In genomic region chr15:97504325-97504724, GRCm38 (mm10) we compare ENCODE assay signal across 21 mouse cellular contexts.
A peak's percentile ranks its signal among the peaks of the same experiment; 100 is the strongest.
DNase-seq lines count a peak whose midpoint lies in the region; ATAC-seq and TF ChIP-seq lines count a peak whose summit lies in the region.
"Had no signal": no experiment of that assay in that cellular context is flagged by ENCODE, and none has a peak within 500 bp of the region (broad histone marks: within the 10 kb centered on the region; RNA-seq: fewer than 3 reads in every experiment).

No protein-coding gene starts in this region.

- no peak for TF ChIP-seq POLR2A in heart, adult 2 months (IDR thresholded peaks at IDR 0.05; ENCODE audit: insufficient read depth, low read depth, low read length)

- TF ChIP-seq CTCF in heart, adult 2 months (IDR thresholded peaks at IDR 0.05): no peak
- no peak for TF ChIP-seq CTCF in gastrocnemius, adult 2 months (IDR thresholded peaks at IDR 0.05)

- ATAC-seq in megakaryocyte, adult 5-6 weeks (ENCODE audit: poor library complexity, severe bottlenecking): peak; percentile 79
- ATAC-seq: forebrain, embryonic 16.5 days; intestine, embryonic 15.5 days had no signal

- H3K79me2 ChIP-seq in heart, adult 2 months (replicated peaks; ENCODE audit: control insufficient read depth, insufficient read depth, low read length): no peaks in the 10 kb centered on the region

- H3K36me3 ChIP-seq in heart, adult 2 months (ENCODE audit: control insufficient read depth, insufficient read depth, low read length): no peaks in the 10 kb centered on the region
- H3K36me3 ChIP-seq: embryonic facial prominence, embryonic 13.5 days; forebrain, embryonic 12.5 days; heart, embryonic 15.5 days; hindbrain, embryonic 10.5 days; intestine, embryonic 15.5 days had no signal

- peak; percentile 73 for DNase-seq in heart, adult 11 months
- no peak for DNase-seq in heart, adult 2 months
- peak; percentile 47 for DNase-seq in 416B (ENCODE audit: low read depth)
- DNase-seq in MEL-GATA-1-ER (ENCODE audit: extremely low read depth, low read depth): peak; percentile 43
- DNase-seq in adrenal gland, postnatal 14 days: no peak
- DNase-seq in gastrocnemius, adult 2 months: no peak
- no peak for DNase-seq in urinary bladder, adult 2 months (ENCODE audit: low spot score)
- DNase-seq: adrenal gland, postnatal 10 days; cerebellum, adult 2 months; cerebellum, postnatal 14 days; gastrocnemius, postnatal 14 days; heart, adult 18-20 months; heart, postnatal 14 days had no signal

- WGBS in heart, adult 2 months: 86% methylated on average over 1 of the region's 1 CpGs

- no peak overlapping the region for H3K4me3 ChIP-seq in heart, adult 2 months
- no peak overlapping the region for H3K4me3 ChIP-seq in gastrocnemius, adult 2 months
- H3K4me3 ChIP-seq: embryonic facial prominence, embryonic 13.5 days; forebrain, embryonic 12.5 days; heart, embryonic 15.5 days; hindbrain, embryonic 10.5 days; intestine, embryonic 15.5 days had no signal

- no peak overlapping the region for H3K27ac ChIP-seq in heart, adult 2 months
- no peak overlapping the region for H3K27ac ChIP-seq in gastrocnemius, adult 2 months
- H3K27ac ChIP-seq: embryonic facial prominence, embryonic 13.5 days; forebrain, embryonic 12.5 days; heart, embryonic 15.5 days; hindbrain, embryonic 10.5 days; hindbrain, embryonic 14.5 days; intestine, embryonic 15.5 days had no signal

- H3K27me3 ChIP-seq in heart, adult 2 months (ENCODE audit: control insufficient read depth, insufficient read depth, low read length): no peaks in the 10 kb centered on the region
- H3K27me3 ChIP-seq: embryonic facial prominence, embryonic 13.5 days; forebrain, embryonic 12.5 days; heart, embryonic 15.5 days; intestine, embryonic 15.5 days had no signal

- TF ChIP-seq EP300 in heart, adult 2 months (IDR thresholded peaks at IDR 0.05; ENCODE audit: insufficient read depth, low read depth, low read length): no peak

- no peaks in the 10 kb centered on the region for H3K4me1 ChIP-seq in heart, adult 2 months (ENCODE audit: control insufficient read depth, insufficient read depth, low read length)
- H3K4me1 ChIP-seq: embryonic facial prominence, embryonic 13.5 days; forebrain, embryonic 12.5 days; heart, embryonic 15.5 days; hindbrain, embryonic 10.5 days; intestine, embryonic 15.5 days had no signal

- H3K9ac ChIP-seq in heart, adult 2 months (ENCODE audit: low read depth, low read length): no peak overlapping the region
- H3K9ac ChIP-seq: embryonic facial prominence, embryonic 13.5 days; forebrain, embryonic 12.5 days; heart, embryonic 15.5 days; hindbrain, embryonic 14.5 days; intestine, embryonic 15.5 days had no signal

- intact Hi-C loops in heart, adult 2 months (cut with DNase I): no loop called here
- intact Hi-C loops in gastrocnemius, adult 2 months (cut with DNase I): no loop called here

Comparison
In these comparisons a context has a peak if more than half of its experiments do, and no peak if none do; other contexts are left out.
1. DNase-seq: peak in heart, adult 11 months (single experiment), 416B (single experiment) and MEL-GATA-1-ER (single experiment); none in heart, adult 2 months (0 of 2), adrenal gland, postnatal 14 days (single experiment), gastrocnemius, adult 2 months (single experiment) and urinary bladder, adult 2 months (single experiment).